Mouse (Mus musculus) adrenal gland, postnatal 14 days (tissue): Measurements from ENCODE around the gene Sorbs1. TPM values are rescaled to one million over a fixed set of nuclear protein-coding genes. Genes with fewer than 3 reads are reported as not detected.

ENCODE experiments used
- DNase-seq: peaks from one replicate; pipeline ENCODE4 v3.0.0; 2021; ENCODE audit warnings: mixed read lengths
- total RNA-seq: library from RNA; stranded (reverse); gene quantifications from 2 replicates; pipeline ENCODE4 v1.2.3, GENCODE M21; 2021

Sorbs1 gene
- total RNA-seq, 1 experiment from 2014 or later: 159 TPM

GRCm38 (mm10) chr19:40256376-40257050, 257.1 kb downstream of the Sorbs1 start:
- no peak for DNase-seq

GRCm38 (mm10) chr19:40255561-40255960, 258.0 kb downstream of the Sorbs1 start:
- DNase-seq: no peak

- DNase-seq: no peak
Measured at GRCm38 (mm10) chr19:40254741-40255140, 258.8 kb downstream of the Sorbs1 start.

GRCm38 (mm10) chr19:40253768-40254167, 259.8 kb downstream of the Sorbs1 start:
- DNase-seq: no peak

GRCm38 (mm10) chr19:40251115-40251514, 262.5 kb downstream of the Sorbs1 start:
- DNase-seq: no peak

- DNase-seq: no peak
Measured at GRCm38 (mm10) chr19:40249352-40249751, 264.2 kb downstream of the Sorbs1 start.

GRCm38 (mm10) chr19:40248476-40248875, 265.1 kb downstream of the Sorbs1 start:
- DNase-seq: no peak

- no peak for DNase-seq
Measured at GRCm38 (mm10) chr19:40247268-40247666, 266.3 kb downstream of the Sorbs1 start.

- no peak for DNase-seq
Measured at GRCm38 (mm10) chr19:40246646-40247267, 266.8 kb downstream of the Sorbs1 start.

Other genes with a start within 250 kb of the Sorbs1 start
- 48.1 and 49.2 TPM in 2 replicates for gene Pdlim1, start 241.9 kb downstream of the Sorbs1 start, total RNA-seq
- 17.7 and 21.4 TPM in 2 replicates for gene Aldh18a1, start 74.7 kb upstream of the Sorbs1 start, total RNA-seq
- gene Tctn3, start 98.5 kb upstream of the Sorbs1 start, total RNA-seq: 5.4 and 5.8 TPM in 2 replicates
- gene Entpd1, start 98.6 kb upstream of the Sorbs1 start, total RNA-seq: 19.5 and 35.1 TPM in 2 replicates
- 0.30 TPM in 1 of 2 replicates, not detected in the other for gene Cc2d2b, start 235.0 kb upstream of the Sorbs1 start, total RNA-seq